ENCODE assay signal across 9 mouse cellular contexts in genomic region chr13:89539887-89540264, GRCm38 (mm10). TPM values are rescaled to one million over a fixed set of nuclear protein-coding genes. Genes with fewer than 3 reads are reported as not detected.
DNase-seq lines count a peak whose midpoint lies in the region; ATAC-seq and TF ChIP-seq lines count a peak whose summit lies in the region.
"Had no signal": no experiment of that assay in that cellular context is flagged by ENCODE, and none has a peak within 500 bp of the region (broad histone marks: within the 10 kb centered on the region; RNA-seq: fewer than 3 reads in every experiment).

No protein-coding gene starts in this region.

- no peak overlapping the region; the same call in 1 of the 2 replicates for H3K27ac ChIP-seq in lung, embryonic 14.5 days (ENCODE audit: low read depth)
- no peak overlapping the region for H3K27ac ChIP-seq in forebrain, embryonic 15.5 days (replicated peaks)
- no peak overlapping the region for H3K27ac ChIP-seq in liver, embryonic 12.5 days
- H3K27ac ChIP-seq in stomach, embryonic 14.5 days (ENCODE audit: low read length) = no peak overlapping the region
- H3K27ac ChIP-seq: heart, adult 2 months had no signal

- no peak; the same call in 1 of the 2 replicates for ATAC-seq in lung, embryonic 14.5 days (ENCODE audit: insufficient read depth)
- ATAC-seq in forebrain, embryonic 15.5 days (replicated peaks) = no peak
- ATAC-seq in liver, embryonic 12.5 days = no peak
- ATAC-seq in stomach, embryonic 14.5 days (ENCODE audit: insufficient number of reproducible peaks, insufficient read depth, low FRiP score, low read depth) = no peak

- no peaks in the 10 kb centered on the region for H3K4me1 ChIP-seq in lung, embryonic 14.5 days (ENCODE audit: insufficient read depth)
- H3K4me1 ChIP-seq in forebrain, embryonic 15.5 days = peaks cover 6% of the 10 kb centered on the region
- peaks cover 12% of the 10 kb centered on the region; the same call in 1 of the 2 replicates for H3K4me1 ChIP-seq in liver, embryonic 12.5 days
- 0 out of 2 replicates have a peak, but pooled peaks cover 4% of the 10 kb centered on the region for H3K4me1 ChIP-seq in stomach, embryonic 14.5 days (ENCODE audit: control insufficient read depth, insufficient read depth, low read length)

- TF ChIP-seq CTCF in lung, embryonic 14.5 days (IDR thresholded peaks at IDR 0.05; ENCODE audit: low read depth) = no peak

- no peaks in the 10 kb centered on the region for H3K36me3 ChIP-seq in lung, embryonic 14.5 days (ENCODE audit: insufficient read depth)
- no peaks in the 10 kb centered on the region for H3K36me3 ChIP-seq in forebrain, embryonic 15.5 days
- no peaks in the 10 kb centered on the region for H3K36me3 ChIP-seq in liver, embryonic 12.5 days
- no peaks in the 10 kb centered on the region for H3K36me3 ChIP-seq in stomach, embryonic 14.5 days (ENCODE audit: control insufficient read depth, insufficient read depth, low read length)

- no peaks in the 10 kb centered on the region for H3K27me3 ChIP-seq in lung, embryonic 14.5 days (ENCODE audit: insufficient read depth, low read length)
- no peaks in the 10 kb centered on the region for H3K27me3 ChIP-seq in forebrain, embryonic 15.5 days
- H3K27me3 ChIP-seq in liver, embryonic 12.5 days (replicated peaks) = peaks cover 19% of the 10 kb centered on the region
- H3K27me3 ChIP-seq in stomach, embryonic 14.5 days (ENCODE audit: control insufficient read depth, insufficient read depth, low read length) = no peaks in the 10 kb centered on the region

- H3K4me3 ChIP-seq in lung, embryonic 14.5 days (ENCODE audit: low read depth, low read length) = peak overlapping the region; percentile 44
- peak overlapping the region; percentile 57; the same call in 1 of the 2 replicates for H3K4me3 ChIP-seq in forebrain, embryonic 15.5 days
- no peak overlapping the region; the same call in 1 of the 2 replicates for H3K4me3 ChIP-seq in liver, embryonic 12.5 days
- H3K4me3 ChIP-seq in stomach, embryonic 14.5 days (ENCODE audit: low read depth, low read length) = no peak overlapping the region; the same call in 1 of the 2 replicates

- 19% methylated on average over 11 of the region's 11 CpGs for WGBS in lung, embryonic 14.5 days
- WGBS in forebrain, embryonic 15.5 days = 53% methylated on average over 11 of the region's 11 CpGs
- 2% methylated on average over 6 of the region's 11 CpGs for WGBS in liver, embryonic 12.5 days (ENCODE audit: insufficient replicate concordance)
- 17% methylated on average over 6 of the region's 11 CpGs for WGBS in stomach, embryonic 14.5 days

- peak overlapping the region; percentile 71 for H3K4me2 ChIP-seq in lung, embryonic 14.5 days
- peak overlapping the region; percentile 94 for H3K4me2 ChIP-seq in forebrain, embryonic 15.5 days (replicated peaks)
- H3K4me2 ChIP-seq in liver, embryonic 12.5 days = peak overlapping the region; percentile 67
- H3K4me2 ChIP-seq in stomach, embryonic 14.5 days (replicated peaks; ENCODE audit: low read depth, low read length) = peak overlapping the region; percentile 83

- H3K9me3 ChIP-seq in lung, embryonic 14.5 days (ENCODE audit: low read depth, low read length) = no peaks in the 10 kb centered on the region
- no peaks in the 10 kb centered on the region for H3K9me3 ChIP-seq in forebrain, embryonic 15.5 days
- no peaks in the 10 kb centered on the region for H3K9me3 ChIP-seq in liver, embryonic 12.5 days (replicated peaks)
- H3K9me3 ChIP-seq in stomach, embryonic 14.5 days (ENCODE audit: control insufficient read depth, low read depth, low read length) = no peaks in the 10 kb centered on the region

- no peak overlapping the region for H3K9ac ChIP-seq in lung, embryonic 14.5 days
- H3K9ac ChIP-seq in forebrain, embryonic 15.5 days (replicated peaks) = peak overlapping the region; percentile 68; the same call in 1 of the 2 replicates
- H3K9ac ChIP-seq in liver, embryonic 12.5 days = no peak overlapping the region
- peak overlapping the region; percentile 40; the same call in 1 of the 2 replicates for H3K9ac ChIP-seq in stomach, embryonic 14.5 days (replicated peaks; ENCODE audit: low read depth, low read length)

- DNase-seq in lung, embryonic 14.5 days = no peak
- no peak for DNase-seq in lung, postnatal 14 days
- no peak for DNase-seq in urinary bladder, adult 18-20 months (ENCODE audit: low spot score in 2 of 2)
- no peak for DNase-seq in retina, embryonic 14.5 days (ENCODE audit: low spot score)
- DNase-seq in adrenal gland, postnatal 10 days = no peak

RNA-seq across cellular contexts. Expression of gene Hapln1, which starts 0.3 kb away (rescaled TPM):
- polyA plus RNA-seq in lung, embryonic 14.5 days (2014; fragmentation: Nextera tagmentation; extraction: Ambion mirVana) = 28.7 and 29.1 TPM in 2 replicates
- polyA plus RNA-seq in forebrain, embryonic 15.5 days (2015; fragmentation: Nextera tagmentation; extraction: Ambion mirVana) = 0.15 and 0.19 TPM in 2 replicates
- 0.77 and 1.2 TPM in 2 replicates for polyA plus RNA-seq in liver, embryonic 12.5 days (2016; fragmentation: Nextera tagmentation; extraction: Ambion mirVana)
- 6.3 TPM in 2 replicates for polyA plus RNA-seq in stomach, embryonic 14.5 days (2014; fragmentation: Nextera tagmentation; extraction: Ambion mirVana)
- 1 to 10 TPM; 4.0 to 4.6 TPM for total RNA-seq in adrenal gland, postnatal 10 days (2021)

Comparison
In these comparisons a context has a peak if more than half of its experiments do, and no peak if none do; other contexts are left out.
1. H3K4me3 ChIP-seq: peak in lung, embryonic 14.5 days (single experiment) and forebrain, embryonic 15.5 days (single experiment); none in liver, embryonic 12.5 days (single experiment) and stomach, embryonic 14.5 days (single experiment).
2. H3K9ac ChIP-seq: peak in forebrain, embryonic 15.5 days (single experiment) and stomach, embryonic 14.5 days (single experiment); none in lung, embryonic 14.5 days (single experiment) and liver, embryonic 12.5 days (single experiment).
3. Peak in every context shown above with its lines, with median percentiles within 50 percentile points of each other: H3K4me2 ChIP-seq.